Mouse (Mus musculus) E14TG2a.4 (cell line): ENCODE data around the gene Pum1.

Experiments used
- CTCF ChIP-seq: conservative IDR thresholded peaks from 2 replicates; pipeline ENCODE4 v1.5.1; 2014; ENCODE audit warnings: low read length
- NANOG ChIP-seq: IDR thresholded peaks from 2 replicates; pipeline ENCODE4 v1.6.1; 2014; ENCODE audit warnings: borderline replicate concordance, low read length, mixed read lengths
- POU5F1 ChIP-seq: IDR thresholded peaks from 2 replicates; pipeline ENCODE4 v1.6.1; 2014; ENCODE audit warnings: low read length, borderline replicate concordance

GRCm38 (mm10) chr4:130693936-130694335 lies 30.8 kb downstream of the Pum1 start:
- TF ChIP-seq POU5F1 = no peak
- TF ChIP-seq CTCF = no peak
- TF ChIP-seq NANOG = no peak
